12 mouse cellular contexts compared by ENCODE assay signal in the genomic region with DNA sequence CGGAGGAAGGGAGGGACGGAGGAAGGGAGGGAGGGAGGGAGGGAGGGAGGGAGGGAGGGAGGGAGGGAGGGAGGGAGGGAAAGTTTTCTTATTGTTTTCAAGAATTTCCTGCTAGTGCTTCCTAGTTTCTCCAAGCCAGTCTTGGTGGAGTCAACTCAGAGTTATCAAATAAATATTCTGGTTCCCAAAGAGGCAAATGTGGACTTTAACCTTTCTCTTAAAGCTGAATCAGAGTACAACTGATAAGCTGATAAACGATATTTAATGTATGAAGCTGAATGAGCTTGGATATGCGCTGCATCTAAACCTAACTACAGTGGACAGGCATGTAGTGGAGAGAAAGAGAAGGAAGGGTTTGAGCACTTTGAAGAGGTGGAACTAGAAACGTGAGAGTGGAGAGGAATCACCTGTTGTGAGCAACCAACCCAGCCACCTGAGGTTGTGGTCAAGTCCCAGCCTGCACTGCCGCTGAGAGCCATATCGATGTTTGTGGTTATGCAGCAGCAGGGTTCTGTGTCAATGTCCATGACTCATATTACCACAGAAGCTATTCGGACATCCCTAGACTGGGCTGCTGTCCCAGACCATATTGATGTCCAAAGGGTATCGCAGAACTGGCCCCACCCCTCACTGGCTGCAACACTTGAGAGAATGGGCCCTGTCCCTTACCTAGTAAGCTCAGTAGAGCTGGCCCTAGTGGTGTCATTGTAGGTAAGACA. TPM values are rescaled to one million over a fixed set of nuclear protein-coding genes. Genes with fewer than 3 reads are reported as not detected.
DNase-seq lines count a peak whose midpoint lies in the region; ATAC-seq and TF ChIP-seq lines count a peak whose summit lies in the region.
"Had no signal": no experiment of that assay in that cellular context is flagged by ENCODE, and none has a peak within 500 bp of the region (broad histone marks: within the 10 kb centered on the region; RNA-seq: fewer than 3 reads in every experiment).

No protein-coding gene starts in this region.

- H3K9me3 ChIP-seq in liver, postnatal 0 days (ENCODE audit: low read length): no peaks in the 10 kb centered on the region
- H3K9me3 ChIP-seq in liver, embryonic 11.5 days (ENCODE audit: control insufficient read depth, low read length): no peaks in the 10 kb centered on the region
- H3K9me3 ChIP-seq in stomach, embryonic 15.5 days: no peaks in the 10 kb centered on the region
- H3K9me3 ChIP-seq: forebrain, embryonic 10.5 days had no signal

- ATAC-seq in liver, postnatal 0 days: peak; percentile 100
- no peak for ATAC-seq in liver, embryonic 11.5 days (replicated peaks; ENCODE audit: low FRiP score)
- peak; percentile 77 for ATAC-seq in stomach, embryonic 15.5 days (ENCODE audit: insufficient read depth, low FRiP score, low read depth)

- 0 out of 2 replicates have a peak, but pooled peaks have one; percentile 40 for TF ChIP-seq EP300 in liver, postnatal 0 days (IDR thresholded peaks at IDR 0.05; ENCODE audit: low read depth)

- H3K36me3 ChIP-seq in liver, postnatal 0 days (replicated peaks; ENCODE audit: insufficient read depth, low read length): no peaks in the 10 kb centered on the region
- H3K36me3 ChIP-seq in liver, embryonic 11.5 days (ENCODE audit: control insufficient read depth, insufficient read depth, low read length): no peaks in the 10 kb centered on the region
- H3K36me3 ChIP-seq in stomach, embryonic 15.5 days: no peaks in the 10 kb centered on the region
- H3K36me3 ChIP-seq: forebrain, embryonic 10.5 days had no signal

- peaks cover 2% of the 10 kb centered on the region; the same call in 1 of the 2 replicates for H3K4me1 ChIP-seq in liver, postnatal 0 days (ENCODE audit: insufficient read depth)
- H3K4me1 ChIP-seq in liver, embryonic 11.5 days (replicated peaks; ENCODE audit: control insufficient read depth, insufficient read depth, low read length): no peaks in the 10 kb centered on the region
- H3K4me1 ChIP-seq in stomach, embryonic 15.5 days: no peaks in the 10 kb centered on the region
- H3K4me1 ChIP-seq: forebrain, embryonic 10.5 days had no signal

- 47% methylated on average over 7 of the region's 9 CpGs for WGBS in liver, postnatal 0 days (ENCODE audit: insufficient replicate concordance)
- WGBS in liver, embryonic 11.5 days: 69% methylated on average over 7 of the region's 9 CpGs
- 75% methylated on average over 7 of the region's 9 CpGs for WGBS in stomach, embryonic 15.5 days

- no peaks in the 10 kb centered on the region for H3K27me3 ChIP-seq in liver, postnatal 0 days (ENCODE audit: insufficient read depth, low read length)
- H3K27me3 ChIP-seq in liver, embryonic 11.5 days (replicated peaks; ENCODE audit: control insufficient read depth, insufficient read depth, low read length): no peaks in the 10 kb centered on the region
- no peaks in the 10 kb centered on the region for H3K27me3 ChIP-seq in stomach, embryonic 15.5 days (replicated peaks)

- H3K27ac ChIP-seq in liver, postnatal 0 days (ENCODE audit: low read depth): peak overlapping the region; percentile 66
- no peak overlapping the region for H3K27ac ChIP-seq in liver, embryonic 11.5 days (ENCODE audit: low read depth, low read length)
- H3K27ac ChIP-seq in stomach, embryonic 15.5 days: no peak overlapping the region
- H3K27ac ChIP-seq: forebrain, embryonic 10.5 days had no signal

- no peak overlapping the region for H3K4me2 ChIP-seq in liver, postnatal 0 days (ENCODE audit: low read depth, low read length)
- H3K4me2 ChIP-seq in liver, embryonic 11.5 days: no peak overlapping the region
- no peak overlapping the region for H3K4me2 ChIP-seq in stomach, embryonic 15.5 days

- TF ChIP-seq CTCF in liver, postnatal 0 days (IDR thresholded peaks at IDR 0.05; ENCODE audit: low read depth): 0 out of 2 replicates have a peak, but pooled peaks have one; percentile 10

- intact Hi-C loops in gastrocnemius, postnatal 14 days (cut with DNase I; ENCODE audit: low total_unique reads): no loop called here

- DNase-seq in adrenal gland, postnatal 14 days: peak; percentile 6
- DNase-seq in adrenal gland, postnatal 4 days (ENCODE audit: low spot score in 2 of 2): no peak
- peak; percentile 77 for DNase-seq in liver, postnatal 0 days
- no peak for DNase-seq in liver, embryonic 11.5 days (ENCODE audit: low spot score)
- DNase-seq in gastrocnemius, postnatal 14 days: peak; percentile 21
- no peak for DNase-seq in spleen, postnatal 14 days (ENCODE audit: low spot score in 2 of 2)
- no peak for DNase-seq in kidney, adult 9 months
- DNase-seq: cerebellum, adult 18-20 months; heart, postnatal 4 days; lung, postnatal 14 days had no signal

- no peak overlapping the region for H3K9ac ChIP-seq in liver, postnatal 0 days (replicated peaks)
- no peak overlapping the region for H3K9ac ChIP-seq in liver, embryonic 11.5 days (ENCODE audit: low read depth, low read length)
- no peak overlapping the region for H3K9ac ChIP-seq in stomach, embryonic 15.5 days

- H3K4me3 ChIP-seq in liver, postnatal 0 days (ENCODE audit: low read depth, low read length): no peak overlapping the region
- no peak overlapping the region for H3K4me3 ChIP-seq in liver, embryonic 11.5 days (ENCODE audit: low read depth, low read length)
- H3K4me3 ChIP-seq in stomach, embryonic 15.5 days (replicated peaks): no peak overlapping the region
- H3K4me3 ChIP-seq: forebrain, embryonic 10.5 days had no signal

RNA-seq across cellular contexts. Expression of gene Hpgd, which starts 16.4 kb away (rescaled TPM):
- 6.7 and 12.9 TPM in 2 replicates for total RNA-seq in adrenal gland, postnatal 14 days (2021)
- total RNA-seq in adrenal gland, postnatal 4 days (2021): 10 to 100 TPM in 1 of 2 experiments, 1 to 10 TPM in 1; 6.9 to 11.1 TPM
- polyA plus RNA-seq in liver, postnatal 0 days (2015; fragmentation: Nextera tagmentation; extraction: Ambion mirVana): 70.1 and 74.2 TPM in 2 replicates
- polyA plus RNA-seq in liver, embryonic 11.5 days (2014; fragmentation: Nextera tagmentation; extraction: Ambion mirVana): 28.2 and 32.4 TPM in 2 replicates
- 1 to 10 TPM; 2.5 to 2.6 TPM for total RNA-seq in gastrocnemius, postnatal 14 days (2021)
- 57.7 and 64.8 TPM in 2 replicates for polyA plus RNA-seq in stomach, embryonic 15.5 days (2015; fragmentation: Nextera tagmentation; extraction: Ambion mirVana)

Comparison
In these comparisons a context has a peak if more than half of its experiments do, and no peak if none do; other contexts are left out.
1. DNase-seq: peak in adrenal gland, postnatal 14 days (single experiment), liver, postnatal 0 days (single experiment) and gastrocnemius, postnatal 14 days (single experiment); none in adrenal gland, postnatal 4 days (0 of 2), liver, embryonic 11.5 days (single experiment), spleen, postnatal 14 days (0 of 2) and kidney, adult 9 months (single experiment).